Mouse (Mus musculus): Measurements from ENCODE around the gene Gm17428.
"Not testable (repeated sequence)": the region's sequence is repeated elsewhere in the genome, so short reads cannot be mapped to it uniquely, and the experiment has no call there.

Gm17428 gene

GRCm38 (mm10) chr14:54976633-54977032 is at the start of gene Gm17428:
TSS of gene Gm17428 (plus strand) at chr14:54976933.
- no peak for DNase-seq (ENCODE audit: low read depth, low spot score)

- no peak for DNase-seq (ENCODE audit: low read depth, low spot score)
These were observed 49.4 kb upstream of the Gm17428 start for GRCm38 (mm10) chr14:54927296-54927695.

GRCm38 (mm10) chr14:54929801-54930200 is 46.9 kb upstream of the Gm17428 start:
- DNase-seq (ENCODE audit: low read depth, low spot score): no peak

GRCm38 (mm10) chr14:54930431-54930830 is 46.3 kb upstream of the Gm17428 start:
- DNase-seq (ENCODE audit: low read depth, low spot score): no peak

- DNase-seq (ENCODE audit: low read depth, low spot score): no peak
These were observed 44.0 kb upstream of the Gm17428 start, which contains the start of gene Il25 for GRCm38 (mm10) chr14:54932645-54933150. TSS of gene Il25 (plus strand) at chr14:54932695.

GRCm38 (mm10) chr14:54935904-54936830 is 40.6 kb upstream of the Gm17428 start, which contains the start of gene Cmtm5:
TSS of gene Cmtm5 (plus strand) at chr14:54936261.
- no peak for DNase-seq (ENCODE audit: low read depth, low spot score)

GRCm38 (mm10) chr14:54936831-54937160 is 39.9 kb upstream of the Gm17428 start:
- no peak for DNase-seq (ENCODE audit: low read depth, low spot score)

- DNase-seq (ENCODE audit: low read depth, low spot score): no peak
These were observed 39.2 kb upstream of the Gm17428 start for GRCm38 (mm10) chr14:54937361-54938182.

GRCm38 (mm10) chr14:54938431-54939219 is 38.1 kb upstream of the Gm17428 start:
- DNase-seq (ENCODE audit: low read depth, low spot score): no peak

GRCm38 (mm10) chr14:54939434-54940175 is 37.1 kb upstream of the Gm17428 start:
- peak; percentile 80 for DNase-seq (ENCODE audit: low read depth, low spot score)

- DNase-seq (ENCODE audit: low read depth, low spot score): no peak
These were observed 36.6 kb upstream of the Gm17428 start for GRCm38 (mm10) chr14:54940176-54940530.

- no peak for DNase-seq (ENCODE audit: low read depth, low spot score)
These were observed 35.4 kb upstream of the Gm17428 start for GRCm38 (mm10) chr14:54941024-54941978.

GRCm38 (mm10) chr14:54942479-54942878 is 34.3 kb upstream of the Gm17428 start:
- DNase-seq (ENCODE audit: low read depth, low spot score): no peak

- no peak for DNase-seq (ENCODE audit: low read depth, low spot score)
These were observed 32.8 kb upstream of the Gm17428 start for GRCm38 (mm10) chr14:54943971-54944370.

GRCm38 (mm10) chr14:54944939-54945338 is 31.8 kb upstream of the Gm17428 start:
- no peak for DNase-seq (ENCODE audit: low read depth, low spot score)

- no peak for DNase-seq (ENCODE audit: low read depth, low spot score)
These were observed 30.6 kb upstream of the Gm17428 start for GRCm38 (mm10) chr14:54945975-54946704.

GRCm38 (mm10) chr14:54947008-54947407 is 29.7 kb upstream of the Gm17428 start:
- not testable (repeated sequence) for DNase-seq (ENCODE audit: low read depth, low spot score)

- DNase-seq (ENCODE audit: low read depth, low spot score): no peak
These were observed 28.0 kb upstream of the Gm17428 start for GRCm38 (mm10) chr14:54948781-54949180.

GRCm38 (mm10) chr14:54950493-54950892 is 26.2 kb upstream of the Gm17428 start:
- no peak for DNase-seq (ENCODE audit: low read depth, low spot score)

Measured in forelimb bud, embryonic 11.5 days (tissue).